Mouse (Mus musculus) heart, adult 2 months (tissue): ENCODE measurements at regions not wholly inside any gene's neighbourhood (a gene's known extent, or its start where the extent isn't known, plus 50 kb on each side); places are given as distances from the start of the nearest gene placed in this dataset.
A peak's percentile ranks its signal among the peaks of the same experiment; 100 is the strongest.

Experiments used
- DNase-seq, 2 experiments: peaks; one replicate each; pipeline ENCODE4 v3.0.0; 2021
- H3K27ac ChIP-seq: fragments of 200-600 bp; 2 replicates; pipeline ENCODE4 v1.8.1; 2022
- H3K27me3 ChIP-seq: fragments of 200-500 bp; 2 replicates; pipeline ENCODE4 v1.6.1; 2012; ENCODE audit warnings: mild to moderate bottlenecking, low read length, inconsistent platforms, mixed read lengths; ENCODE audit not compliant: control insufficient read depth, insufficient read depth
- H3K36me3 ChIP-seq: fragments of 200-500 bp; 2 replicates; pipeline ENCODE4 v1.6.1; 2012; ENCODE audit warnings: low read length, inconsistent platforms; ENCODE audit not compliant: control insufficient read depth, insufficient read depth
- H3K4me1 ChIP-seq: fragments of 200-500 bp; 2 replicates; pipeline ENCODE4 v1.6.1; 2011; ENCODE audit warnings: low read length; ENCODE audit not compliant: control insufficient read depth, insufficient read depth
- H3K4me3 ChIP-seq: fragments of 200-600 bp; 2 replicates; pipeline ENCODE4 v1.8.1; 2022
- H3K79me2 ChIP-seq: fragments of 200-500 bp; replicated peaks from 2 replicates; pipeline ENCODE4 v1.6.1; 2012; ENCODE audit warnings: mild to moderate bottlenecking, inconsistent platforms, low read length, moderate library complexity, mixed read lengths; ENCODE audit not compliant: control insufficient read depth, insufficient read depth
- H3K9ac ChIP-seq: fragments of 200-500 bp; 2 replicates; pipeline ENCODE4 v1.6.1; 2012; ENCODE audit warnings: low read depth, mild to moderate bottlenecking, control low read depth, inconsistent platforms, low read length, mixed read lengths
- CTCF ChIP-seq: fragments of 200-600 bp; IDR thresholded peaks from 2 replicates; pipeline ENCODE4 v1.8.1; 2022; ENCODE audit warnings: antibody characterized with exemption, mild to moderate bottlenecking, moderate library complexity
- EP300 ChIP-seq: fragments of 200-500 bp; IDR thresholded peaks from 2 replicates; pipeline ENCODE4 v1.6.1; 2011; ENCODE audit warnings: low read depth, low read length, control low read depth; ENCODE audit not compliant: insufficient read depth
- POLR2A ChIP-seq: fragments of 200-500 bp; IDR thresholded peaks from 2 replicates; pipeline ENCODE4 v1.6.1; 2011; ENCODE audit warnings: mild to moderate bottlenecking, low read depth, low read length, control low read depth; ENCODE audit not compliant: insufficient read depth
- WGBS: fragments of 180-500 bp; shearing (Covaris S2); methylation state at CpG from one replicate; pipeline ENCODE4 v1.1.7; 2018; 5-methylcytosine and 5-hydroxymethylcytosine counted together
- intact Hi-C: fragments of 180-260 bp; cut with DNase I; formaldehyde crosslinking; loops from one replicate; pipeline ENCODE4 v1.15.1; 2025

DNA sequence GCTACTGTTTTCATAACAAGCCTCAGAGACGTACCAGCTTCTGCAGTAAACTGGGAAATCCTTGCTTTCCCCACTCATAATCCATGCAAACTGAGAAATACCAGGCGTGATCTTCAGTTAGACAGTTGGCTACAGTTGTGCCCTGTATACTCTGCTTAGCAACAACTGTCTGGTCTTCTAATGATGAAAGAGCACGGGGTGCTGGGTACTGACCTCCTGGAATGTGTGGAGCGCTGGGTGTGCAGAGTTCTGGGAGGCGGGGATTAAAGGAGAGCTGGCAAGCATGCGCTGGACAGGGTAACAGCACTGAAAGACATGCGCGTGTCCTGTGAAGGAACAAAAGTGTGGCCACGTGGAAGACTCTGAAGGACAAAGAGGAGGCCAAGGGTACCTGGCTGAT, 52.2 kb upstream of the Vgll2 start:
- TF ChIP-seq POLR2A (no peak), EP300 (0 out of 2 replicates have a peak, but pooled peaks have one; percentile 14), CTCF (no peak)
- Histone ChIP-seq H3K4me1 (no peaks in the 10 kb centered on the region), H3K79me2 (no peaks in the 10 kb centered on the region), H3K4me3 (no peak overlapping the region), H3K36me3 (no peaks in the 10 kb centered on the region), H3K27ac (no peak overlapping the region), H3K27me3 (no peaks in the 10 kb centered on the region), H3K9ac (no peak overlapping the region)
- 49% methylated on average over 9 of the region's 9 CpGs for WGBS
- intact Hi-C loops, result no loop called here
- DNase-seq, result peak in 1 of 2 experiments; percentile 33
